Mouse (Mus musculus): Measurements from ENCODE around the gene Kcnk12. TPM values are rescaled to one million over a fixed set of nuclear protein-coding genes. Genes with fewer than 3 reads are reported as not detected.
A peak's percentile ranks its signal among the peaks of the same experiment; 100 is the strongest.

Kcnk12 gene
- 0.26 TPM in 1 of 2 replicates, not detected in the other for total RNA-seq (2021)
- long read RNA-seq, experiment 1, partial matches to known transcripts, result 1 of 1 reads
- long read RNA-seq, experiment 1, other reads (novel, unspliced or antisense), result 0 of 1 reads
- long read RNA-seq, experiment 2, partial matches to known transcripts, result 0 of 1 reads
- long read RNA-seq, experiment 2, other reads (novel, unspliced or antisense), result 0 of 1 reads

GRCm38 (mm10) chr17:87797688-87798291, at the start of gene Kcnk12:
TSS of gene Kcnk12 (minus strand) at chr17:87797994.
- DNase-seq, result peak; percentile 69

GRCm38 (mm10) chr17:87842156-87842555, 44.4 kb upstream of the Kcnk12 start:
- no peak for DNase-seq

- no peak for DNase-seq
Measured at GRCm38 (mm10) chr17:87840079-87840478, 42.3 kb upstream of the Kcnk12 start.

DNA sequence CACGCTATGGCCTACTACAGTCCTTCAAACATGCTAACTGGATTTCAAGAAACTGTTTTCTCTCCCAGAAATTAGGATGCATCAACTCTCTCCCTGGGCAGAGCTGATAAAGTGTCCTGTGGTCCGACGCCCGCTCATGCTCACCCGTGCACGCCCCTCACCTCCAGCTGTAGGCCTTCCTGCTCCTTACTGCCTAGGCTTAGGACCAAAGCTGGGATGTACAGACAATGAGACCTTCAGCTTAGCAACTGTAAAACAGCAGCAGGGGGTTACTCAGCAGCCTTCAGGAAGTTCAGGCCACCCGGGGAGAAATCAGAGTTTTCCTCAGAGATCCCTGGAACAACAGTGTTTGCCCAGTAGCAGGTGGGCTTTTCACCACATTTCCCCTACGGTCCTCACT, 37.1 kb upstream of the Kcnk12 start:
- no peak for DNase-seq

- DNase-seq, result no peak
Measured at GRCm38 (mm10) chr17:87826909-87827308, 29.1 kb upstream of the Kcnk12 start.

DNA sequence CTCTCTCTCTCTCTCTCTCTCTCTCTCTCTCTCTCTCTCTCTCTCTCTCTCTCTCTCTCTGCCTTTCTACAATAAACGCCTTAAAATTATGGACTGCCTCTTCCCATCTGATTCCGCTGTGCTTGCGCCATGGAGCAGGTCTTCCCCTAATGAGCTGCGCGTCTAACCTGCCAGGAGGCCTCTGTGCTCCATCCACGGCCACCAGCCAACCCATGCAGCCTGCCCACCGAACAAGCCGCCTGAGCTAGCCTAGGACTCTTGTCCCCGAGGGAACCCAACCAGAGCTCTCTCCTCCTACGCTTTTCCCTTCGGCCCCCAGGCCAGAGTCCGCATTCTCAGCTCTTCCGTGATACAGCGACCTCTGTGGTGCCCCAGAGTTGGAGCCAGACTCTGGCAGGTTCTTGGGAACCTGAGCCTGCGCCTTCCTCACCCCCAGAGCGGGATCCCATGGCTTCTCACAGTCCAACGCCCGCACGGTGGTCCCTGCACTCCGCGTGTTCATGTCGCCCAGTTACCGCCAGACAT, 28.3 kb upstream of the Kcnk12 start:
- no peak for DNase-seq

- no peak for DNase-seq
Measured at GRCm38 (mm10) chr17:87825454-87826008, 27.7 kb upstream of the Kcnk12 start.

- DNase-seq, result no peak
Measured at GRCm38 (mm10) chr17:87823031-87823430, 25.2 kb upstream of the Kcnk12 start.

DNA sequence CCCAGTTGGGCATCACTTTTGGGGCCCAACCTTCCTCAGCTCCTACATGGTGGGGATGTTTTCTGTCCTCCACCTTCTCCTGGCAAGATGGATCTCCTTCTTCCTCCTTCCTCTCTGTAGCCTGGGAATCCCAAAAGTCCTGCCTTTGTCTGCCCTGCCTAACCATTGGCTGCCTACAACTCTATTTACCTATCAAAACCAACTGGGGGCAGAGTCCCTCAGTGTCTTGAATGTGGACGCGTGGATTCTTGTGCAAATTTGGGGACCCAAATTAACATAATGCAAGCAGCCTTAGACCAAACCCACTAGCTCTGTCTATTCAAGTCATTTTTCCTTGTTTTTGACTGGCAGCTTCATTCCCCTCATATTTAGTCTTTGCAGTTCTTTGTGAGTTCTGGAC, 11.8 kb upstream of the Kcnk12 start:
- DNase-seq, result no peak

- DNase-seq, result no peak
Measured at GRCm38 (mm10) chr17:87799948-87800340, 2.1 kb upstream of the Kcnk12 start.

DNA sequence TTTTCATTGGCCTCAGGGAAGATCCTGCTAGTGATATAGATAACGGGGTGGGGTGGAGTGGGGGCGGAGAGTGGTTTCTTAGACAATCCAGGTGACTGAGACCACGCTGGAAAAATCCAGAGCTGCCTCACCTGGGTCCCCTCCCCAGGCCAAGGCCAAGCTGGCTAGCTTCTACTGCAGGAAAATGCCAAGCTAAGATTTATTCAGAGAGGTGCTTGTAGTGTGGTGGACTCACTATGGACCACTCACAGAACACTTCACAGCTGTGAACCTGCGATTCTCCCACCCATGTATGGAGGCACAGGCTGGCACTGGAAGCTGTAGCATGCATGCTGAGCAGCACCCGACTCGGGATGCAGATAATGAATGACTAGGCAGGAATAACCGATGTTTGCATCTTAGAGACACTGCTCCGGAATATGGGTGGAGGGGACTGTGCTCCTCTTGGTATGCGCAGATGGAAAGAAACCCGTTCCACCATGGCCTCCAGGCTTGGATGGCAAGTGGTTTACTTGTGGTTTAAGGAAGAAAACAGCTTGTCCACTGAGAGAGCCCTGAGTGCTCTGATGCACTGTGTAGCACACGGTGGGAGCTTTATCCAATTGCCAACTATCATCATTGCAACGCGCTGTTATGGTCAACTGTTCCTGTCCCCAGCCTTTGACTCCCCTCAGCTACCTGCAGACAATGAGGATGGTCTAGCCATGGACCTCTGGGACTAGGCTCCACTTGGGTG, 1.6 kb upstream of the Kcnk12 start:
- DNase-seq, result no peak

- peak; percentile 90 for DNase-seq
Measured at GRCm38 (mm10) chr17:87798423-87798941, 688 bp upstream of the Kcnk12 start.

DNA sequence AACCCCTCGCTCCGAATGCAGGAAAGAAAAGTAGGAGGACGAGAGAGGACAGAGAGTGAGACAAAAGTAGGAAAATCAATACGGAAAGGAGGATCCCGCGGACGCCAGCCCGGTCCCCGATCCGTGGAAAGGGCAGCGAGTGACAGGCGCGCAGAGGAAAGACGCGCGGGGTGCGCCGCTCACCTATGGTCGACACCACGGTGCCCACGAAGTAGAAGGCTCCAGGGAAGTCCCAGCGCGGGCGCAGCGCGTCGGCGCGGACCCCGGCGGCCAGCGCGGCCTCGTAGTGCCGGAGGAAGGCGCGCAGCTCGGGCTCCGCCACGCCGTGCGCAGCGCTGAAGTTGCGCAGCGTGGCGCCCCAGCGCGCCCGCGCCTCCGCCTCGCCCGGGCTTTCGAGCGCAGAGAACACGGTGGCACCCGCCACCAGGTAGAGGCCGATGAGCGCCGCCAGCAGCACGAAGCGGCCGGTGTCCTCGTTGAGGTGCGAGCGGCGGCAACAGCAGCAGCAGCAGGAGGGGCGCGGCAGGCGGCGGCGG, 845 bp downstream of the Kcnk12 start:
- no peak for DNase-seq

DNA sequence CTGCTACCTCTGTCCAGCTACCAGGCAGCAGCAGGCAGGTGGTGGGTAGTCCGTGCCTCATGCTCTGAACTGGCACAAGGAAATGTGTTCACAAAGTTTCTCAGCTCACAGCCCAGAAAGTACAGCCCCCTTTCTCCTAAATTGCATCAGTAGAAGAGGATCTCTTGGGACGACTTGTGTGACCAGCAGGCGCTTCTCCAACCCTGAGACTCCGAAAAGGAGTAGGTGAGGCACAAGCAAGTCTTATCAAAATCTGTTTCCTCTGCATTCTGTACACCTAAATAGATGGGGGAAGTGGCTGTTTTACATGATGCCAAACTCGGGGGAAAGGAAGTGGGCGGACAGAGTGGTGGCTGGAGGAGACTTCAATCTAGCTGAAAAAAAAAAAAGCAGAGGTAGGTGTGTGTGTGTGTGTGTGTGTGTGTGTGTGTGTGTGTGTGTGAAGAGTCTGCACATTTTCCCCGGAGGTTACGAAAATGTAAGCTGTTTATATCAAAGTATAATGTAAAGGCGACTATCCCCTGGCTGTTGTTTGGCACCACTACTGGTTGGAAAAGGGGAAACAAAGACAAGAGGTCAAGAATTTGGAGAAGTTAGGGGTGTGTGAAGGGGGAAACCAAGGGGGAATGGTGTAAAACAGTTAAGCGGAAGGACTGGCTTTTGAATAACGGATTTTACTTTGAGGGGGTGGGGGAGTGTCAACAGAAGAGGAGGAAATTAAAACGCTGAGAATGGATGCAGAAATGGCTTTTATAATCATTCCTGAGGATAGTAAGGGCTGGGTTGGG, 1.7 kb downstream of the Kcnk12 start:
- no peak for DNase-seq

- no peak for DNase-seq
Measured at GRCm38 (mm10) chr17:87794801-87795200, 3.0 kb downstream of the Kcnk12 start.

- no peak for DNase-seq
Measured at GRCm38 (mm10) chr17:87793331-87793730, 4.5 kb downstream of the Kcnk12 start.

DNA sequence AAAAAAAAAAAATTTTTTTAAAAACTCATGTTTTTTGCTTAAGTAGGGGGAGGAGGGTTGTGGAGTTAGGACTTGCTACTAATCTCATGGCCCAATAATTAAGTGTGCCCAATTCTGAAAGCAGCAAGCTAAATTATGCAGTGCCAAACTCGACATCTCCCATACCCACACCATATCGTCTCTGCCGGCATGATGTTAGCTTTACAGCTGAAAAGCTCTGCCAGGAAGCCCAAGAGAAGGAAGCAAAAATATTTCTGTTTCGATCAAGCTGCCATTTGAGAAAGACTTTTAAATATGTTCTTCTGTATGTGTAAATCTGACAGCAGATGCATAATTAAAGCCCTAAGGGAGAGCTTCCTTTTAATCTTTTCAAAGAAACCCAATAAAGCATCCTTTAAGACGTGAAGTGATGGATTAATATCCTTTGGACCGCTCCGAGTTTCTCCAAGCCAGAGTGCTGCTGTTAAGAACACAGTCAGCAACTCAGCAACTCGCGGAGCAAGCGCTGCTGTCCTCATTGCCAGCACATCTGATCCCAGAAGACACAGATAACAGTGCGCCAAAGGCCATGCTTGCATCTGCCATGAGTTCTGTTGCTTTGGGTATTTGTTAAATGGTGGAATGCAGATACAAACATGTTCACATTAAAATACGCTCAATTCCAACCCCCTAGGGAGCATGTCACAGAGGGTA, 5.0 kb downstream of the Kcnk12 start:
- DNase-seq, result no peak

GRCm38 (mm10) chr17:87791517-87792098, 6.2 kb downstream of the Kcnk12 start:
- no peak for DNase-seq

DNA sequence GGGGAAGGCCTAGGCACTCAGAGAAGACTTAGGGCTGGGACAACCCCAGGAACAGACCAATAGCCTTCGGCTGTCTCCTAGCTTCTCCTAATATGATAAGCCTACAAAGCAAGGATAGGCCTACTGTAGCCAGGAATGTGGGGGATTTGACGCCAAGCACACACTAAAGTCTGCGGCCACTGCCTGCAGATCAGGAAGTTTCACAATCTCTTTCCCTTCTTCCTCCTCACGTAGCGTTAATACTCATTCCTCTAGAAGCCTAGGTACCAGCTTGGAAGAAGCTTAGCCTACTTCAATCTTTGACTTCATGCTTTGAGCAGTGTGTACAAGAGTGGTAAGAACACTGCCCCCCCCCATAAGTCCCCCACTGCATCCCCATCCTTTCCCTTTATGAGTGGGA, 7.1 kb downstream of the Kcnk12 start:
- DNase-seq, result no peak

DNA sequence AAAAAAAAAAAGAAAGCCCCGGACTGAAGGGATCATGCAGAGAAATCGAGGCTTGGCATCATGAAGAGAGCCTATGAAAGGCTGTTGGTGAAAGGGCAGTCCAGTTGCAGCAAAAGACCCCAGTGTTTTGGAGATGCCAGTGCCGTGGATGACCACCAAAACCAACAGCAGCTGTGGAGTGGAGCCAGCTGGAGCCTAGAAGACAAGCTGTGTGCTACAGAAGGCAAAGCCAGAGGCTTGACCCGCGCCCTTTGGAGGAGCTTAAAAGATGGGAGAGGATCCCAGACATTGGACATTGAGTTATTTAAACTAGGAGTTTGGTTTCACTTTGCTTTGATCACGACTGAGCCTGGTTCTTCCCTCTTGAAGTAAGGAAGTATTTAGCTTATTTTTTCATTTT, 9.6 kb downstream of the Kcnk12 start:
- no peak for DNase-seq

DNA sequence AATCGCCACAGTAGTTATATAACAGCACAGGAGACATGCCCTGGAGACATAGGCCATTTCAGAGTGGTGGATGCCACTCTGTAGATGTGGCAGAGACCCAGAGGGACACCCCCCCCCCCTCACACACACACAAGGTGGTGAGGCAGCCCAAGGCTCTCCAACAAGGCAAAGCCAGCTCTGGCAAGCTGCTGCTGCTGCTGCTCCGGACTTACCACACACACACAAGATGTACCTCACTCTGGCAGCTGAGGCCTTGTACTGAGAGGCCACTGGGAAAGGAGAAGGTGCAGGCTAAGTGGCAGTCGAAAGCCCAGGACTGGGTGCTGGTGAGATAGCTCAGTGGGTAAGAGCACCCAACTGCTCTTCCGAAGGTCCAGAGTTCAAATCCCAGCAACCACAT, 10.1 kb downstream of the Kcnk12 start:
- no peak for DNase-seq
